Mouse (Mus musculus) lung, postnatal 10 days (tissue): ENCODE results near the gene Usp39.
A peak's percentile ranks its signal among the peaks of the same experiment; 100 is the strongest.

ENCODE experiments used
- DNase-seq: peaks from one replicate; pipeline ENCODE4 v3.0.0; 2021

Usp39 gene

GRCm38 (mm10) chr6:72345074-72345567 lies at the start of gene Usp39:
TSS of gene Usp39 (minus strand) at chr6:72345184.
- peak; percentile 96 for DNase-seq

DNA sequence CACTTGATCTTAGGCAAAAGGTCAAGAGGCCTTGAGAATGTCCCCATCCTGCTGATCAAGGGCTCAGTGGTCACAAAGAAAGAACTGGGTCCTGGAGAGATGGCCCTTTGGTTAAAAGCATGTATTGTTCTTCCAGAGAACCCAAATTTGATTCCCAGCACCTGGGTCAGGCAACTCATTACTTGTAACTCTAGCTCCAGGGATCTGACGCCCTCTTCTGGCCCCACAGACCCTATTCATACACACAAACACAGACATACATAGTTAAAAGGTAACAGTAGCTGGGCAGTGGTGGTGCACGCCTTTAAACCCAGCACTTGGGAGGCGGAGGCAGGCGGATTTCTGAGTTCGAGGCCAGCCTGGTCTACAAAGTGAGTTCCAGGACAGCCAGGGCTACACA lies 47.4 kb upstream of the Usp39 start:
- DNase-seq = no peak

GRCm38 (mm10) chr6:72390795-72391521 lies 46.0 kb upstream of the Usp39 start:
- DNase-seq = peak; percentile 88

DNA sequence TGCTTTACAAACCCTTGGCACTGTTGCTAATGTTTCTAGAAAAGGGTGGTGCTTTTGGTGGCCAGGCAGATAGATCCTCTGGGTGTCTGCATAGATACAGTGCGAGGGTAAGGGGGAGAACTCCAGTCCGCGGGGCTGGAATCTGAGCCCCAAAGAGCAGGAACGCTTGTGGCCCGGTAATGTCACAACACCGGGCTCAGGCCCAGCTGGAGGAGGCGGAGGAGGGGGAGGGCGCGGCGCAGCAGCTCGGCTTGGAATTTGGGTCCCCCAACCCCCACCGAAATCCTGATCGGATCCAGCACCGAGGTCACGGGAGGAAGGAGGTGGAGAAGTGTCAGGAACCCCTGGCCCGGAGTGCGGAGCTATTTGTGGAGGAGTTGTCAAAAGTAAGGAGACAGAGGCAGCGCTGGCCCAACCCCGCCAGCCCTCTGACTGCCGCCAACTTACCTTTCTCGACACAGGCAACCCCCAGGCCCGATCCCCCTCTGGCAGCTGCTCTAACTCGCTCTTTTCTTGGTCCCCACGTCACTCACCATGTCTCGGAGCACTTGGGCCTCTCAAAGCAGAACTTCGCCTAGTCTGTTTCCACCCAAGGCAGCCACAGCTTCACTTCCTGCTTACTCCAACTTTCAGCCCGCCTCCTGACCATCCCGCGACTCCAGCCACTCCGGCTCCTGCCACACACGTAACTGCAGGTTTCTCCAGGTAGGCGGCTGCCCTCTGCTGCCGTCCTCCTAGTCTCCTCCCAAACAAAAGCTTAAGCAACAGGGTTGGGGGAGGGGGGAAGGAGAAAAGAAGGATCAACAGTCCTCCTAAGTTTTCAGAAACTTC lies 45.2 kb upstream of the Usp39 start, which contains the start of gene Vamp8:
Vamp8 (minus strand) TSS at position 763 of the 831 bp plus-strand sequence.
- peak; percentile 93 for DNase-seq

DNA sequence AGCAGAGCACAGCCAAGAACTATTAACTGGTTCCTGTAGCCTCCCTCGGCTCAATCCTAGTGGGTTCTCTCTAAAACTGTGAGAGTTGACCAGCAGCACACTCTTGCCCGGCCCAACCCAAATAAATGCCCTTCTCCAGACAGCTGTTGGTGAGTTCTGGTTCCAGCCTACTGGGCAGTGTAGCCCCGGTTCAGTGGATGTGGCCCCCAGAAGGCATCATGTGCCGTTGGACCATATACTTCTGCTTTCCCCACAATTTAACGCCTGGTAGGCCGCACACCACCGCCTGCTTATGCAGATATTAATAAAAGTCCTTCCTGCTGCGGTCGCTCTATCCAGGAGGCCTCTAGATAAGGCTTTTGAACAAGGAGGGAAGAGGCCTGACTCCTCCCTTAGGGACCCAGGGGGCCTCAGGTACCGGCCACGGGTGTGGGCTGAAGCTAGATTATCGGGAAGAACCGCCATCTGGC lies 44.5 kb upstream of the Usp39 start:
- no peak for DNase-seq

GRCm38 (mm10) chr6:72388791-72389329 lies 43.9 kb upstream of the Usp39 start:
- no peak for DNase-seq

DNA sequence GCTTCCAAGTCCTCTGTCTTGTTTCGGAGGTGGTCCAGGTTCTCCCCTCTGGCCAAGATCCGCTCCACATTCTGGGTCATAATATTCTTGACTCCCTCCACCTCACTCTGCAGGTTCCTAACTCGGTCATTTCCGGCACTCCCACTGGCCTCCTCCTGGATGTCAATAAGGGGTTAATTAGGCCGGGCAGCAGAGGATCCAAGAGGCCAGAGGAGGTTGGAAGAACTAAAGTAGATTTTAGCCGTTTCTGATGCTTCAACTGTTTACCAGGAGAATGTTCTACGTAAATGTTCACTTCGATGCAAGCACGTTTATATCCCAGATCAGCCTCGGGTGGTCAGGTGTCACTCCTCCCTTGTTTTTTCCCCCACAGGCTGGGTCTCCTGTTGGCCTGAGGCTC lies 43.3 kb upstream of the Usp39 start:
- DNase-seq = no peak

DNA sequence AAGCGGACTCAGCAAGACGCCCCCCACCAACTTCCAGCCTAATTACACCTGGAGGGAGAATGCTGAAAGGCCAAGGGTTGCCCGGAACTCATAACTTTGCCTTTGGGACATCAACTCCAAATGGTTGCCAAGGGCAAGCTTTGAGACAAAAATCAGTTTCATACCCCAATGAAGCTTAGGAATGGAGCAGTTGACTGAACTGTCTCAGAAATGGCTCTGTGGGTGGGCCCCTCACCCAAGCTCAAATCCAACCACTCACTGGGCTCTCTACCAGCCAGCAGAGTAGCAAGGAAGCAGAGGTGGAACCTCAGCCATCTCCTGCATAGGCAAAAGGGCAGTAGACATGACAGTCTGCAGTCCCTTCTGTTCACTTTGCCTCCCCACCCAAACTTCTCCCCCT lies 42.8 kb upstream of the Usp39 start:
- DNase-seq = no peak

DNA sequence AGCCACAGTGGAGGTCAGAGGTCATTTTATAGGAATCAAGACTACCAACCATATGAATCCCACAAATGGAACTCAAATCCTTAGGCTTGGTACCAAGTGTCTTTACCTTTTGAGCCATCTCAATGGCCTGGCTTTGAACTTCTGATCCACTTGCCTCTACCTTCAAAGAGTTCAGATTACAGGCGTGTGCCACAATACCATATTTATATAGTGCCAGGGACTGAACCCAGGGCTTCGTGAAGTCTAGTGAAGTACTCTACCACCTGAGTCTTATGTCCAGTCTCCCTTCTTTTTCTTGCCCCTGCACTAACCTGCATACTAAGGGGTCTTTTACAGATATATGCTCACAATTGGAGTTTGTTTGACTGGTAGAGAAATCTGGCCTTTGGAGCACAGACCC lies 41.6 kb upstream of the Usp39 start:
- DNase-seq = no peak

DNA sequence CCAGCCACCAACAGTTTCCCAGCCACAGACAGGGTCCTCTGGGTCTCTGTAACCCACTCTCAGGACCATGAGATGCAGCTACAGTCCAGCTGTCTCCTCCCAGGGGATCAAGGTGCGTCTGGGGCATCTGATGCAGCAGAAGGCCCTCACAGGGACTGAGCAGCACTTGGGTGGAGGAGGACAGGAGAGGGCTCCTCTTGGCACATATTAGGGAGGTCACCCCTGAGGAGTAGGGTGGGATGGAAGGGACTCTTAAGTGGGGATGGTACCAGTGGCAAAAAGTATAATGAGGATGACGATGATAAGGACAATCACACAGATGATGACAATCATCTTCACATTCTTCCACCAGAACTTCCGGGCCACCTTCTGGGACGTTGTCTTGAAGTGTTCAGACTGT lies 40.3 kb upstream of the Usp39 start:
- DNase-seq = no peak

DNA sequence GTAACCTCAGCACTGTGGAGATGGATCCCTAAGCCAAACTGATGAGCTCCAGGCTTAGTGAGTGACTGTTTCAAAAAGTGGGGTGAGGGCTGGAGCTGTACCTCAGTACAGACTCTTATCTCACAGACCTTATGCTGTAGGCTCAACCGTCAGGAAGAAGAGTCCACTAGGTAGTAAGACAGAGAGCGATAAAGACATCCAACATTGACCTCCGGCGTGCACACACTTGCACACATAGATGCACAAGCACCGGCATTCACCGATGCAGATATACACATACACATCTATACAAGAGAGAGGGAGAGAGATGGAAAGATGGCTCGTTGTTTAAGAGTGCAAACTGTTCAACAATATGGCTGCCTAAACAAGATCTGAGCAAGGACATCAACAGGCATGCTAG lies 39.0 kb upstream of the Usp39 start:
- DNase-seq = no peak

DNA sequence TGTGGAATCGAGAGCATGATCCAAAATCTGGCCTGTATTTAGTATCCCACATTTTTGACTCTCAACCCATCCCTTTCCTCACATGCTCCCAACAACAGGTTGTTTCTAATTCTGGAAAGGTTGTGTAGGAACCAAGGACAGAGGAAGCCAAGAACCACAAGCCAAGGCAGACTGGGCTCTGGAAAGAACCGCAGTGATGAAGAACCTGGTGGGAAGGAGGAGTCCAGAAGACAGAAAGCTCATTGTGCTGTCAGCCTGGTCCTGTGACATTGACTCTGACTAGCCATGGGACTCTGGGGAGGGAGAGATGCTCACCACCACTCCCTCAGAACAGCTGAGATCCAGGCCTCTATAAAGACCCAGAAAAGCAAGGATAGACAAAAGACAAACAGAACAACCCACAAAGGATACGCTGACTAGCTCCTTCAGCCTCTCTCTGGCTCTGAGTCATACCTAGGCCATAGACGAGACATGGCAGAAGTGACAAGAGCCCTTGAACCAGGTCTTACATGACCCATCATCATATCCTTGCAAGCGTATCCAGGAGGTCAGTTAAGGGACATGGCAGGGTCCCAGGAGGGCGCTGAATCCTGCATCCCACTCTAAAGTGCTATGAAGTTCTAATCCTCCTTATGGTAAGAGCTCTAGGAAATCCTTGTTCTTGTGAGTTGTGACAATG lies 38.3 kb upstream of the Usp39 start:
- DNase-seq = no peak

DNA sequence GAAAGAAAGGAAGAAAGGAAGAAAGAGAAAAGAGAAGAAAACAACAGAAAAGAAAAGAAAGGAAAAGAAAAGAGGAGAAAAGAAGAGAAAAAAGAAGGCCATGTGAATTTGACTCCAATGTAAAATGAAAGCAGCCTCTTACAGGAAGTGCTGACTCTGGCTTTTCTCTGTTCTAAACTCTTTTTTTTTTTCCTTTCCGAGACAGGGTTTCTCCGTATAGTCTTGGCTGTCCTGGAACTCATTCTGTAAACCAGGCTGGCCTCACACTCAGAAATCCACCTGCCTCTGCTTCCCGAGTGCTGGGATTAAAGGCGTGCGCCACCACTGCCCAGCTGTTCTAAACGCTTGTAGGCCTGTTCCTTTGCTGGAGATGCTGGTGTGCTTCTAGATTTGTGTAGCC lies 37.5 kb upstream of the Usp39 start:
- no peak for DNase-seq

DNA sequence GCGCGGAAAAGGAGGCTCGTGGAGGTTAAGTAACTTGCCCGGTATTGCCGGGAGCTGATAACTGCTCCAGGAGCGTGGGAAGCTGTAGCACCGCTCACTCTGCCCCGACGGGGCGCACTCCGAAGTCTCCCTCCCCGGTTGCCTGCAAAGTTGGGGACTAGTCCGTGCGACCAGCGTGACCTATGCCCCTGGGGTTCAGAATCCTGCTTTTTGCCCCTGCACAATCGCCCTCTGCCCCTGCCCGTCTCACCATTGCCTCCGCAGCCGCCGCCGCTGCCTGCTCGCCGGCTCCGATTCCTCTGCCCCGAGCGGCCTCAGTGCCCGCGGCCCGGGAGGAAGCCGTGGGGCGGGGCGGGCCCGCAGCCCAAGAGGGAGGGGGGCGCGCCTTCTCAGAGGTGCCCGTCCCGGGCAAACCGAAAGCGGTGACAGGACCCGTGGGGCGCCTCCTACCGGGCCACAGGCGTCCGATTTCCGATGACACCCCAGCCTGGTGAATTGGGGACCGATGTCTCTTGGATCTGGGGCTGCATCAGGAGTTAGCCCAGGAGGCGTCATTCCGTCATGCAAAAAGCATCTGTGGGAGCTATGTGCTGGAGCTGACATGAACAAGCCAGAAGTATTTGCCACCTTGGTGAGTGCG lies 35.3 kb upstream of the Usp39 start, which contains the start of gene Vamp5:
Vamp5 (minus strand) TSS at position 338 of the 640 bp plus-strand sequence.
- peak; percentile 94 for DNase-seq

DNA sequence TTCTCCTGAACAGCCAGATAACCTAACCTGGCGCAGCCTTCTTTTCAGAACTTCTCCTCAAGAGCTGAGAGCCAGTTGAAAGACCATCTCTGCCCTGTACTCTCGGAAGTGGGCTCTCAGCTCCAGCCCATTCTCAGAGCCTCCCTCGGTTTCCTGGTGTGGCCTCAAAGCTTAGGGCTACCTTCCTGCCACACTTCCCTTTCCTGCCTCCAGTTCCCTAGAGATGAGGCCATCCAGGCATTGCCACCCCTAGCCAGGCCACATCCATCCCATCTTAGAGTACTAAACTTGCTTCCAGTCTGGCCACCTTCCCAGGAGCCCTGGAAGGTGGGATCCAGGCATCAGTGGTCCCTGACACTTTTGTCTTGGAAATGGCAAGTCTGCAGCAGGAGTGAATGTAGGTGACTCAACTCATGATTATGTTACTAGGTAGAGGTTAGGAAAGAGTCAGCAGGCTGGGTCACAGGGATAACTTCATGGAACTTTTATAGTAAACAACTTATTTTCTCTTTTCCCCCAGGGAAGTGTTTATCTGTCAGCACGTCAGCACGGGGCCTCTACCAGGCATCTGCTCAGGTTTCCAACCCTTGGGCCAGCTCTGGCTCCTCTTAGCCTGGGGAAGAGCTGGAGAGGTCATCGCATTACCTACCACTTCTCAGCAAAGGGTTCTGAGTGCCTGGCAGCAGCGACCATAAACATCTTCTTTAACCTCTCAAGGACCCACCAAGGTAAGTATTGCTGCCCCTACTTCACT lies 34.6 kb upstream of the Usp39 start:
- no peak for DNase-seq

DNA sequence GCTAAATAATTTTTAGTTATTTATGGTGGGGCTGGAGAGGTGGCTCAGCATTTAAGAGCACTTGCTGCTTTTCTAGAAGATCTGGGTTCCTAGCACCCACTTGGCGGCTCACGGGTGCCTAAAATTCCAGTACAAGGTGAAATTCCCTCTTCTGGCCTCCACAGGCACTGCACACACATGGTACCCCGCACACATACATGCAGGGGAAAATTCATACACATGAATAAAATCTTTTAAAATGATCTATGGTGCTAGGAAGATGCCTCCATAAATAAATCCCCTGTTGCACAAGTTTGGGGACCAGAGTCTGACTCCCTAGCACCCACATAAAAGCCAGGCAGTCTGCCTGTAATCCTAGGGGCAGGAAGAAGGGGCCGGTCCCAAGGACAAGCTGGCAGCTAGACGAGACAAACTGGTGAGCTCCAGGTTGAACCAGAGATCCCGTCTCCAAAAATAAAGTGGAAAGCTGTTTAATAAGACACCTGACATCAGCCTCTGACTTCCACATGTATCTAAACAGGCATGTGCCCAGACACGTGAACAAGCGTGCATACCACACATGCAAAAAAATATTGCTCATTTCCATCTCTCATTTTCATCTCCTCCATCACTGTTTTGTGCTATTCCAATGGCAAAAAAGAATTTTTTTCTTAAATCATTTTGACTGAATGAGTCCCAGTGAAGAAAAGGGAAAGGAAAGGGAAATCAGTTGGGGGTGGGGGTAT lies 33.7 kb upstream of the Usp39 start:
- DNase-seq = no peak

DNA sequence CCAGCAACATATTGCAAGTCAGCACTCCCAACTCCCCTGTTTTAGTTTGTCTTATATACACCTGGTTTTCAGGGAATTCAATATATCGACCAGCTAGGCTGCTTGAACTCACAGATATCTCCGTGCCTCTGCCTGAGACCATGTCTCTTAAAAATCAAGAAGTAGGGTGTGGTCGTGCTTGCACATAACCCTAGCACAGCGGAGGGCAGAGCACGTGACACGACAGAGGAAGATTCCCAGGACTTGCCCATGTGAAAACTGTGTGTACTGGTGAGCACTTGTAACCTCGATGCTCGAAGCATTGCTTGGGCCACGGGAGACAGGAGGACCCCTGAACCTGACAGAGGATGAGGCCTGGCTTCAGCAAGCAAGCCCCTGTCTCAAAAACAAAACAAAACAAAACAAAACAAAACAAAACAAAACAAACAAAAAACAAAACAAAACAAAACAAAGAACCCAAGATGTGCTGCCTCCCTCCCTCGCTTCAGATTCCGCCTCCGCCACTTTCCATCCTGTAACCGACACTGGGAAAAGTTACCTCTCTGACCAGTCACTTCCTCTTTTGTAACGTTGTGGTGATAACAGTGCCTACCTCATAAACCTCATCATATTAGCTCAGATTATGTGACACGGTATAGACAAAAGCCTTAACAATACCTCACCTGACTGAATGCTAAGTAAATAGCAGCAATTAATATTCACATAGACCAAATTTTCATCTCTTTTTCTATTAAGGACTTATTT lies 30.0 kb upstream of the Usp39 start:
- no peak for DNase-seq

DNA sequence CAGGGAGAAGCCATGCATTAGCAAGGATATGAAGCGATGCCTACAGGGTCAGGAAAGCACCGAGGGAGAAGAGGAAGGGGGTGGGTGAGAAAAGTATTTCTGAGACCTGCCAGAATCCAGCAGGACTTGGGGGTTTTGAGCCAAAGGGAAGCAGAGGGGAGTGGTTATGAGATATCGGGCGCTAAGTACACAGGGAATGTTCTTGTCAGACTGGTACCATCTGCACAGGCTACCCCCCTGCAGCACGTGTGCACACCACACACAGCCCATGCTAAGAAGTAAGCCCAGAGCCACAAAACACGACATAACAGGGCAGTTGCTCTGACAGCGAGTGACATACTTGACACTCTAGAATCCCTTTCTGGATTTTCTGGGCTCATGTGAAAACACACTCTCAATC lies 29.2 kb upstream of the Usp39 start:
- no peak for DNase-seq

GRCm38 (mm10) chr6:72373184-72373583 lies 28.2 kb upstream of the Usp39 start:
- no peak for DNase-seq

GRCm38 (mm10) chr6:72371571-72371970 lies 26.6 kb upstream of the Usp39 start:
- DNase-seq = no peak
